Mouse (Mus musculus) cortical plate, adult 2 months (tissue): Measurements from ENCODE around the gene Nfia. TPM values are rescaled to one million over a fixed set of nuclear protein-coding genes. Genes with fewer than 3 reads are reported as not detected.

Source experiments
- H3K27ac ChIP-seq: fragments of 200-500 bp; 2 replicates; pipeline ENCODE4 v1.5.1; 2012; ENCODE audit warnings: low read length, control low read depth, inconsistent platforms; ENCODE audit not compliant: insufficient read depth
- H3K4me1 ChIP-seq: fragments of 200-500 bp; 2 replicates; pipeline ENCODE4 v1.6.1; 2011; ENCODE audit warnings: low read length; ENCODE audit not compliant: control insufficient read depth, insufficient read depth
- H3K4me3 ChIP-seq: fragments of 200-500 bp; 2 replicates; pipeline ENCODE4 v1.5.1; 2011; ENCODE audit warnings: mild to moderate bottlenecking, low read length, control low read depth; ENCODE audit not compliant: insufficient read depth
- CTCF ChIP-seq: fragments of 200-500 bp; IDR thresholded peaks from 2 replicates; pipeline ENCODE4 v1.5.1; 2011; ENCODE audit warnings: mild to moderate bottlenecking, control low read depth, low read length; ENCODE audit not compliant: insufficient read depth; ENCODE audit errors: extremely low read depth
- POLR2A ChIP-seq: fragments of 200-500 bp; IDR thresholded peaks from 2 replicates; pipeline ENCODE4 v1.6.1; 2011; ENCODE audit warnings: mild to moderate bottlenecking, low read length, control low read depth; ENCODE audit not compliant: insufficient read depth; ENCODE audit errors: extremely low read depth
- polyA plus RNA-seq: library from polyadenylated mRNA; depleted of rRNA; stranded (reverse); fragments of >200 nt; gene quantifications from 2 replicates; pipeline ENCODE4 v1.2.3, GENCODE M21; 2012

Gene Nfia
- polyA plus RNA-seq, 1 experiment, result 24.1 TPM

- Histone ChIP-seq H3K4me3 (no peak overlapping the region), H3K27ac (no peak overlapping the region), H3K4me1 (no peaks in the 10 kb centered on the region)
- TF ChIP-seq POLR2A (no peak), CTCF (no peak)
Observed at GRCm38 (mm10) chr4:98044611-98045010, 272.1 kb downstream of the Nfia start.

- H3K27ac ChIP-seq, result no peak overlapping the region
- no peak overlapping the region for H3K4me3 ChIP-seq
- no peaks in the 10 kb centered on the region for H3K4me1 ChIP-seq
- TF ChIP-seq CTCF (no peak), POLR2A (no peak)
Observed at GRCm38 (mm10) chr4:98047369-98047768, 274.8 kb downstream of the Nfia start.

GRCm38 (mm10) chr4:98049584-98049983, 277.1 kb downstream of the Nfia start:
- H3K4me3 ChIP-seq, result no peak overlapping the region
- H3K27ac ChIP-seq, result no peak overlapping the region
- no peak for TF ChIP-seq CTCF
- no peak for TF ChIP-seq POLR2A
- no peaks in the 10 kb centered on the region for H3K4me1 ChIP-seq

- no peak overlapping the region for H3K4me3 ChIP-seq
- TF ChIP-seq POLR2A (no peak), CTCF (no peak)
- H3K4me1 ChIP-seq, result no peaks in the 10 kb centered on the region
- no peak overlapping the region for H3K27ac ChIP-seq
Observed at GRCm38 (mm10) chr4:98050003-98050620, 277.6 kb downstream of the Nfia start.

- TF ChIP-seq CTCF (no peak), POLR2A (no peak)
- no peak overlapping the region for H3K27ac ChIP-seq
- no peak overlapping the region for H3K4me3 ChIP-seq
- no peaks in the 10 kb centered on the region for H3K4me1 ChIP-seq
Observed at GRCm38 (mm10) chr4:98050781-98051180, 278.2 kb downstream of the Nfia start.

GRCm38 (mm10) chr4:98051326-98051725, 278.8 kb downstream of the Nfia start:
- Histone ChIP-seq H3K27ac (no peak overlapping the region), H3K4me1 (no peaks in the 10 kb centered on the region), H3K4me3 (no peak overlapping the region)
- TF ChIP-seq POLR2A (no peak), CTCF (no peak)

- H3K27ac ChIP-seq, result no peak overlapping the region
- no peaks in the 10 kb centered on the region for H3K4me1 ChIP-seq
- H3K4me3 ChIP-seq, result no peak overlapping the region
- TF ChIP-seq CTCF, result no peak
- no peak for TF ChIP-seq POLR2A
Observed at GRCm38 (mm10) chr4:98055036-98055435, 282.5 kb downstream of the Nfia start.

GRCm38 (mm10) chr4:98056396-98057020, 284.0 kb downstream of the Nfia start:
- H3K4me3 ChIP-seq, result no peak overlapping the region
- no peaks in the 10 kb centered on the region for H3K4me1 ChIP-seq
- H3K27ac ChIP-seq, result no peak overlapping the region
- TF ChIP-seq CTCF (no peak), POLR2A (no peak)

- H3K4me3 ChIP-seq, result no peak overlapping the region
- H3K27ac ChIP-seq, result no peak overlapping the region
- TF ChIP-seq CTCF, result no peak
- TF ChIP-seq POLR2A, result no peak
- no peaks in the 10 kb centered on the region for H3K4me1 ChIP-seq
Observed at GRCm38 (mm10) chr4:98057246-98057645, 284.7 kb downstream of the Nfia start.

- Histone ChIP-seq H3K27ac (no peak overlapping the region), H3K4me3 (no peak overlapping the region), H3K4me1 (no peaks in the 10 kb centered on the region)
- no peak for TF ChIP-seq CTCF
- TF ChIP-seq POLR2A, result no peak
Observed at GRCm38 (mm10) chr4:98057721-98058120, 285.2 kb downstream of the Nfia start.
